Mouse (Mus musculus) MEL (cell line): ENCODE results near the gene Aspdh.

Source experiments
- CTCF ChIP-seq, 3 experiments: IDR thresholded peaks in 2 of 3; conservative IDR thresholded peaks in 1 of 3; 2 replicates each; pipeline ENCODE4 v1.5.1; 2011 to 2012; ENCODE audit warnings: low read length in 3 of 3, low read depth in 2 of 3, mild to moderate bottlenecking in 2 of 3, improper control_type of control experiment in 1 of 3, inconsistent platforms in 1 of 3, mixed read lengths in 1 of 3, moderate library complexity in 1 of 3; ENCODE audit not compliant: control insufficient read depth in 1 of 3, insufficient read depth in 1 of 3, poor library complexity in 1 of 3, severe bottlenecking in 1 of 3
- GATA1 ChIP-seq: IDR thresholded peaks from 2 replicates; pipeline ENCODE4 v1.6.1; 2011; ENCODE audit warnings: low read depth, low read length, improper control_type of control experiment
- MYB ChIP-seq: IDR thresholded peaks from 2 replicates; pipeline ENCODE4 v1.6.1; 2011; ENCODE audit warnings: mild to moderate bottlenecking, low read depth, low read length, improper control_type of control experiment
- POLR2A ChIP-seq, 2 experiments: IDR thresholded peaks; 2 replicates each; pipeline ENCODE4 v1.6.1; 2011 to 2012; ENCODE audit warnings: low read length in 2 of 2, mild to moderate bottlenecking in 2 of 2, control low read depth in 1 of 2, improper control_type of control experiment in 1 of 2, low read depth in 1 of 2, moderate library complexity in 1 of 2; ENCODE audit not compliant: control insufficient read depth in 1 of 2, insufficient read depth in 1 of 2, poor library complexity in 1 of 2
- TCF12 ChIP-seq: IDR thresholded peaks from 2 replicates; pipeline ENCODE4 v1.6.1; 2014; ENCODE audit warnings: low read depth, mild to moderate bottlenecking, inconsistent platforms, low read length, improper control_type of control experiment, moderate library complexity
- ZNF384 ChIP-seq: IDR thresholded peaks from 2 replicates; pipeline ENCODE4 v1.6.1; 2012; ENCODE audit warnings: low read depth, mild to moderate bottlenecking, inconsistent platforms, low read length, improper control_type of control experiment

DNA sequence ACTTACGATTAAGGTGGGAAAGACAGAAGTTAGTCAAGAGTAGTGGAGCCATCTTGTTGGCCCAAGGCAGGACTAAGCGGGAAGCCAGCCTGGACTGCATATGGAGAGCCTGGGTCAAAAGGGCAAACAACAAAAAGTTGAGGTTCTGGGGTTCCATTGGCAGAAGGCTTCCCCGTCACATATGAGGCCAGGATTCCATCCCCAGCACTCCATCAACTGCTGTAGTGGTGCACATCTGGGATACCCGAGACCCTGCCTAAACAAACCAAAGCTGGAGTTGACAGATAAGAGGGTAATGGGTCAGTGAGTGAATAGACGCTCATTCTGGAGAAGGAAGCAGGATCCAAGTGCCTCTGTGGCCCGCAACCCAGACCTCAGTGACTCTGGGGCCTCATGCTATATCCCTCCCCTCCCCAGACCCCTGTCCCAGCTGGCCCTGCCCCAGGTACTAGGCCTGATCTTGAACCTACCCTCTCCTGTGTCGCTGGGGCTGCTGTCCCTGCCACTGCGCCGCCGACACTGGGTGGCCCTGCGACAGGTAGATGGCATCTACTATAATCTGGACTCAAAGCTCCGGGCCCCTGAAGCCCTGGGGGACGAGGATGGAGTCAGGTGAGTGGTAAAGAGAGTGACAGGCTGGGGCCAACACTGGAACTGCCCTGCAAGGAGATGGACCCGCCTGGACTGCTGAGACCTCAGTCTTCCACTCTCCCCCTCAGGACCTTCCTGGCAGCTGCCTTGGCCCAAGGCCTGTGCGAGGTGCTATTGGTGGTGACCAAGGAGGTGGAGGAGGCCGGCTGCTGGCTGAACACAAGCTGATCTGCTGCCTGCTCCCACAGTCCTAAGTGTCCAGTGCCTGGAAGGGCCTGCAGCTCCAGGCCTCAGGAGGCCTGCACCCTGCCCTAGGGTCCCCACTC is 5.8 kb downstream of the Aspdh start:
- TF ChIP-seq ZNF384 (no peak), GATA1 (no peak), POLR2A (IDR thresholded peaks at IDR 0.05; ENCODE audit: control insufficient read depth in 1 of 2, insufficient read depth in 1 of 2, low read depth in 1 of 2, low read length in 2 of 2, poor library complexity in 1 of 2) (no peak), TCF12 (no peak), CTCF (IDR thresholded peaks at IDR 0.05 in 2 of 3, conservative IDR thresholded peaks at IDR 0.05 in 1 of 3; ENCODE audit: control insufficient read depth in 1 of 3, insufficient read depth in 1 of 3, low read depth in 2 of 3, low read length in 3 of 3, poor library complexity in 1 of 3, severe bottlenecking in 1 of 3) (no peak), MYB (no peak)
